Mouse (Mus musculus) adrenal gland, adult 18-20 months (tissue): Measurements from ENCODE around the gene Bex6. TPM values are rescaled to one million over a fixed set of nuclear protein-coding genes. Genes with fewer than 3 reads are reported as not detected.

Experiments
- DNase-seq, 2 experiments: peaks; one replicate each; pipeline ENCODE4 v3.0.0; 2021 to 2022; ENCODE audit warnings: low spot score in 2 of 2
- long read RNA-seq, 2 experiments: library from polyadenylated mRNA; stranded (forward); transcript quantifications; one replicate each; pipeline ENCODE4 v2.0.0; 2021
- total RNA-seq, 2 experiments: library from RNA; stranded (reverse); gene quantifications; 1 replicate in 1 of 2; 2 replicates in 1 of 2; pipeline ENCODE4 v1.2.3; 2021

Gene Bex6
- not detected for total RNA-seq
- long read RNA-seq, experiment 1, result 0 reads
- long read RNA-seq, experiment 2, result 0 reads

- DNase-seq, result no peak
Observed at GRCm38 (mm10) chr16:32179333-32179901, at the start of gene Bex6. Bex6 (plus strand) TSS chr16:32179823.

- no peak for DNase-seq
Observed at GRCm38 (mm10) chr16:32130190-32130826, 49.3 kb upstream of the Bex6 start.

GRCm38 (mm10) chr16:32133148-32133547 lies 46.5 kb upstream of the Bex6 start:
- no peak for DNase-seq

- no peak for DNase-seq
Observed at GRCm38 (mm10) chr16:32135842-32136357, 43.7 kb upstream of the Bex6 start.

GRCm38 (mm10) chr16:32138954-32139353 lies 40.7 kb upstream of the Bex6 start:
- no peak for DNase-seq

- DNase-seq, result no peak
Observed at GRCm38 (mm10) chr16:32143766-32144165, 35.9 kb upstream of the Bex6 start.

- DNase-seq, result no peak
Observed at GRCm38 (mm10) chr16:32144592-32144991, 35.0 kb upstream of the Bex6 start.

GRCm38 (mm10) chr16:32147589-32148207 lies 31.9 kb upstream of the Bex6 start:
- no peak for DNase-seq

GRCm38 (mm10) chr16:32153976-32154375 lies 25.6 kb upstream of the Bex6 start:
- DNase-seq, result no peak

- DNase-seq, result peak; percentile 42 to 63
Observed at GRCm38 (mm10) chr16:32154437-32154836, 25.2 kb upstream of the Bex6 start.

- DNase-seq, result no peak
Observed at GRCm38 (mm10) chr16:32156719-32157118, 22.9 kb upstream of the Bex6 start.

- DNase-seq, result no peak
Observed at GRCm38 (mm10) chr16:32157369-32157768, 22.3 kb upstream of the Bex6 start.

GRCm38 (mm10) chr16:32158966-32159365 lies 20.7 kb upstream of the Bex6 start:
- DNase-seq, result no peak

- no peak for DNase-seq
Observed at GRCm38 (mm10) chr16:32160742-32161323, 18.8 kb upstream of the Bex6 start.

GRCm38 (mm10) chr16:32163392-32163791 lies 16.2 kb upstream of the Bex6 start:
- no peak for DNase-seq

- no peak for DNase-seq
Observed at GRCm38 (mm10) chr16:32163891-32164290, 15.7 kb upstream of the Bex6 start.

GRCm38 (mm10) chr16:32164396-32165027 lies 15.1 kb upstream of the Bex6 start:
- no peak for DNase-seq

GRCm38 (mm10) chr16:32165281-32165821 lies 14.3 kb upstream of the Bex6 start, which contains the start of gene Nrros:
Nrros (minus strand) TSS chr16:32165594.
- peak in 1 of 2 experiments; percentile 53 for DNase-seq

GRCm38 (mm10) chr16:32167819-32168545 lies 11.6 kb upstream of the Bex6 start:
- DNase-seq, result no peak

GRCm38 (mm10) chr16:32171031-32171731 lies 8.4 kb upstream of the Bex6 start:
- no peak for DNase-seq
